Mouse (Mus musculus) lung, embryonic 14.5 days (tissue): ENCODE data around the gene Ly6g5c. TPM values are rescaled to one million over a fixed set of nuclear protein-coding genes. Genes with fewer than 3 reads are reported as not detected.

Source experiments
- ATAC-seq: fragments of 200-750 bp; cut with Nextera tagmentation; 2 replicates; pipeline ENCODE4 v1.8.0; 2017; ENCODE audit warnings: mild to moderate bottlenecking, moderate TSS enrichment, moderate library complexity; ENCODE audit not compliant: insufficient read depth
- DNase-seq: peaks from one replicate; pipeline ENCODE4 v3.0.0-alpha.2; 2015
- H3K27ac ChIP-seq: fragments of 300-500 bp; sonication (generic); 2 replicates; pipeline ENCODE4 v1.5.1; 2014; ENCODE audit warnings: low read depth, mild to moderate bottlenecking, moderate library complexity
- H3K27me3 ChIP-seq: fragments of 300-500 bp; sonication (generic); 2 replicates; pipeline ENCODE4 v1.6.1; 2014; ENCODE audit warnings: low read length, control low read depth; ENCODE audit not compliant: insufficient read depth
- H3K36me3 ChIP-seq: fragments of 300-500 bp; sonication (generic); 2 replicates; pipeline ENCODE4 v1.6.1; 2014; ENCODE audit warnings: control low read depth; ENCODE audit not compliant: insufficient read depth
- H3K4me1 ChIP-seq: fragments of 300-500 bp; sonication (generic); 2 replicates; pipeline ENCODE4 v1.6.1; 2014; ENCODE audit warnings: antibody characterized with exemption, control low read depth; ENCODE audit not compliant: insufficient read depth
- H3K4me2 ChIP-seq: fragments of 300-500 bp; sonication (generic); 2 replicates; pipeline ENCODE4 v1.6.1; 2014; ENCODE audit warnings: mild to moderate bottlenecking
- H3K4me3 ChIP-seq: fragments of 300-500 bp; sonication (generic); 2 replicates; pipeline ENCODE4 v1.5.1; 2014; ENCODE audit warnings: low read depth, low read length
- H3K9ac ChIP-seq: fragments of 300-500 bp; sonication (generic); 2 replicates; pipeline ENCODE4 v1.6.1; 2014
- H3K9me3 ChIP-seq: fragments of 300-500 bp; sonication (generic); 2 replicates; pipeline ENCODE4 v1.6.1; 2016; ENCODE audit warnings: low read depth, low read length, control low read depth
- CTCF ChIP-seq: IDR thresholded peaks from 2 replicates; pipeline ENCODE4 v1.5.1; 2016; ENCODE audit warnings: antibody characterized with exemption, low read depth
- WGBS: fragments of 180-500 bp; shearing (Covaris S2); extraction: QIAGEN DNeasy Blood & Tissue Kit; methylation state at CpG from one replicate; pipeline ENCODE4 v1.1.7; 2014; 5-methylcytosine and 5-hydroxymethylcytosine counted together
- polyA plus RNA-seq: library from polyadenylated mRNA; unstranded; fragments of >200 nt; fragmentation: Nextera tagmentation; extraction: Ambion mirVana; gene quantifications from 2 replicates; pipeline ENCODE4 v1.2.1, GENCODE M21; 2014

Gene Ly6g5c
- polyA plus RNA-seq, 1 experiment from 2014 or later, result not detected

DNA sequence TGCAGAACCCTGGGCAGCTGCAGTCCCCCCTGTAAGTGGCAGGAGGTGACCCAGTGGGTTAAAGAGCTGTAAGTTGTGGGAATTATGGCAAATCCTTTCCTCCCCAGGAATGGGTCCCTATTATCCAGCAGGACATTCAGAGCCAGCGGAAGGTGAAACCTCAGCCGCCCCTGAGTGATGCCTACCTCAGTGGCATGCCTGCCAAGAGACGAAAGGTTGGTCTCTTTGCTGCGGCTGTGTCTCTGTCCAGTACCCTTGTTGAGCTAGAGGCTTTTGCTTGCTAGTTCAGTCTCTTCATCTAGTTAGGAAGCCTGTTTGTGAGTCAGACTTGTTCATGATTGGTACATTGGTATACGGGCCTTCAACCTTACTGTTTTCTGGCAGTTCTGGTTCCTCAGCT, 38.1 kb downstream of the Ly6g5c start:
- no peak overlapping the region for H3K27ac ChIP-seq
- no peak for TF ChIP-seq CTCF
- no peak overlapping the region for H3K4me3 ChIP-seq
- DNase-seq (no peak), ATAC-seq (no peak)
- no peak overlapping the region for H3K9ac ChIP-seq
- no peak overlapping the region for H3K4me2 ChIP-seq
- 85% methylated on average over 5 of the region's 5 CpGs for WGBS
- H3K36me3 ChIP-seq, result peaks cover 100% of the 10 kb centered on the region
- no peaks in the 10 kb centered on the region for H3K9me3 ChIP-seq
- no peaks in the 10 kb centered on the region for H3K4me1 ChIP-seq
- no peaks in the 10 kb centered on the region for H3K27me3 ChIP-seq

DNA sequence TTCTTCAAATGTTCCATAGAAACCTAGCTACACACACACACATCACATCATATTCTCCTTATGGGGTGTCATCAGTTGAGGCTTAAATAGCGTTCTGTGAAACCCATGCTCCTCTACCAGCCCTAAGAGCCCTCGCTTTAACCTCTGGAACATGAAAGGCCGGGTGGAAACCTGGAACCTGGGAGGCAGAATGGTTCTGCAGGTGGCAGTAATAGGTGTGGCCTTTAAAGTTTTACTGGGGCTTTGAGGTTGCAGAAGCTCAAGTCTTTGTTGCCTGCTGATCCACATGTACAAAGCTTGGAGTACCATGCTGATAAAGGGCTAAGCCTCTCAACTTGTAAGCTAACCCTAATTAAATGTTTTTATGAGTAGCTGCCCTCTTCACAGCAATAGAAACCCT, 39.3 kb downstream of the Ly6g5c start:
- Histone ChIP-seq H3K9ac (no peak overlapping the region), H3K4me1 (no peaks in the 10 kb centered on the region), H3K27me3 (no peaks in the 10 kb centered on the region), H3K4me3 (no peak overlapping the region), H3K4me2 (no peak overlapping the region), H3K36me3 (peaks cover 100% of the 10 kb centered on the region), H3K9me3 (no peaks in the 10 kb centered on the region), H3K27ac (no peak overlapping the region)
- peak; percentile 16 for DNase-seq
- WGBS, result 50% methylated on average over 3 of the region's 3 CpGs
- TF ChIP-seq CTCF, result no peak
- no peak for ATAC-seq

DNA sequence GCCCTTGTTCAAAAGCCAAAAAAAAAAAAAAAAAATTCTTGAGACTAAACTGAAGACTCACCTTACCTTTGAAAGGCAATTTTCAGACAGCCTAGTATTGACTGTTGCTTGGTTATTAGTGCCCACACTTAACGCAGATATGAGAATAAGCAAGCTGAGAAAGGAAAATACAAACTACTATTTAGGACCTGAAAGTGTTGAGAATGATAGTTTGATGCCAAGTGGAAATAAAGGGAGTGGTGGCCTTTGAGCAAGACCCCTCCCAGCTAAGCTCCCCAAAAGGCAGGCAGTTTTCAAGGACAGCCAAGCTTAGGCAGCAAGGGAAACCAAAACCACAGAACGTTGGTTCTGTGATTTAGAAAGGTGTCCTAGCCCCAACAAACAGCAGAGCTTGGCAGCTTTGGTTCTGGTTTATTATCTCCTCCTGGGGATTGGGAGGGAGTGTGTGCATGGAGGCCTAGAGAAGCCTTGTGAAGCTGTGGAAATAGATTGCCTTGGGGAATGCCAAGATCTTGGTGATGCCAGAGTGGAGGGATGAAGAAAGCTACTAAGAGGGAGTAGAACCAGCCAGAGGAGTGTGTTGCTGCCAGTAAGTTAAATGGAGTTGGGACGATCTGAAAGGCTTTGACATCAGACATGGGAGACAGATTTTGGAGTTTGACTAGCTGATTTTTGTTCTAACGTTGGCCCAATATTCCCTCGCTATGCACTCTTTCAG, 40.0 kb downstream of the Ly6g5c start:
- Histone ChIP-seq H3K27ac (peak overlapping the region; percentile 38; the same call in 1 of the 2 replicates), H3K27me3 (no peaks in the 10 kb centered on the region), H3K4me1 (no peaks in the 10 kb centered on the region), H3K4me3 (no peak overlapping the region), H3K9me3 (no peaks in the 10 kb centered on the region), H3K36me3 (peaks cover 100% of the 10 kb centered on the region), H3K4me2 (no peak overlapping the region), H3K9ac (no peak overlapping the region)
- peak; percentile 35 for DNase-seq
- no peak for ATAC-seq
- WGBS, result 66% methylated on average over 5 of the region's 5 CpGs
- TF ChIP-seq CTCF, result no peak

DNA sequence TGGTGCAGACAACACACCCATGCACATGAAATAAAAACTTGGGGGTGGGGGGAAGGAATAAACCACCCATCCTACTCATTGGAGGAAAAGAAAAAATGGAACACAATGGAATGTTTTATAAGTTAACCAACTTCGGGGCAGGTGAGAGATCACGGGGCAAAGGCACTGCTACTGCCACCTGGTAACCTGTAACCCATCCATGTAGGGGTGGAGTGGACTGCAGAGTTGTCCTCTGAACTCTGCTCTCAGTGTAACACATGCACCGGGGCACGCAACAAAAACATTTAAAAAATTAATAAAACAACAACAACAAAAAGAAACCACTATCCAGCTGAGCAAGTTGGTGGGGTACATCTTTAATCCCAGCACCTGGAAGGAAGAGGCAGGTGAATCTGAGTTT, 44.0 kb downstream of the Ly6g5c start:
- DNase-seq, result no peak
- H3K36me3 ChIP-seq, result peaks cover 100% of the 10 kb centered on the region
- no peaks in the 10 kb centered on the region for H3K27me3 ChIP-seq
- no peak overlapping the region for H3K9ac ChIP-seq
- 93% methylated on average over 4 of the region's 4 CpGs for WGBS
- no peak overlapping the region for H3K27ac ChIP-seq
- H3K4me1 ChIP-seq, result no peaks in the 10 kb centered on the region
- H3K4me2 ChIP-seq, result no peak overlapping the region
- TF ChIP-seq CTCF, result no peak
- H3K4me3 ChIP-seq, result no peak overlapping the region
- no peak for ATAC-seq
- no peaks in the 10 kb centered on the region for H3K9me3 ChIP-seq

DNA sequence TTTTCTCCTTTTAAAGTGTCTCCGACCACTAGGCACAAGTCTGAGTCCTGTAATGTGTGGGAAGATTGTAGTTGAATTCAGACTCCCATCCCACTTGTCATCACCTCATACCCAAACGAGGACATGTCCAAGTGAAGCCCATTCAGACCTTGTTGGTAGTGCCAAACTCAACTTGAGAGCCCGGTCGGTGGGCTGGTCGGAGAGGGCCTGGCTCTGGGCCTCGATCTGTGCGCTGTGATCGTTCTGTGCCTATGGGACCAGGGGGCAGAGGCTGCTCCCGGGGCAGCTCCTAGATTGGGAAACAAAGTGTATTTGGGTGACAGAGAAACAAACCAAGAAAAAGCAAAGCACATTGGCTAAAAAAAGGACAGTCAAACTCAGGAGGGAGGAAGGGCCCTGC, 45.0 kb downstream of the Ly6g5c start:
- 84% methylated on average over 9 of the region's 9 CpGs for WGBS
- no peak for TF ChIP-seq CTCF
- Histone ChIP-seq H3K4me1 (no peaks in the 10 kb centered on the region), H3K9me3 (no peaks in the 10 kb centered on the region), H3K27me3 (no peaks in the 10 kb centered on the region), H3K36me3 (peaks cover 100% of the 10 kb centered on the region), H3K9ac (no peak overlapping the region), H3K4me2 (no peak overlapping the region), H3K4me3 (no peak overlapping the region), H3K27ac (no peak overlapping the region)
- ATAC-seq (no peak), DNase-seq (no peak)

DNA sequence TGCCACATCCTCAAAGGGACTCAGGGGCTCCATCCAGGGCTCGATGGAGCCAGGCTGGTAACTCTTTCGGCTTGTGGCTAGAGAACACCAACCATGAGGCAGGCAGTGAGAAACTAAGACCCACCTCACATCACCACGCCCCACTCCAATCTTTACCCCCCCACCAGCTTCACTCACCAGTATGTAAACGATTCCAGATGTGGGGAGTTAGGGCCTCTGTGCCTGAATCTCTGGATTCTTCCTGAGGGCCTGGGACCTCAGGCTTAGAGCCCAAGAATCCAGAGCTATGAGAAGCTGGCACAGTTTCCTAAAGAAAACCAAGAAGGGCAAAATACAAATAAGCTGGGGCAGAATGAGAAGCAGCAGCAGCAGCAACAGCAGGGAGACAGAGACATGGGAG, 45.9 kb downstream of the Ly6g5c start:
- Histone ChIP-seq H3K36me3 (peaks cover 100% of the 10 kb centered on the region), H3K4me2 (no peak overlapping the region), H3K4me1 (no peaks in the 10 kb centered on the region), H3K27ac (no peak overlapping the region), H3K4me3 (no peak overlapping the region), H3K27me3 (no peaks in the 10 kb centered on the region), H3K9me3 (no peaks in the 10 kb centered on the region), H3K9ac (no peak overlapping the region)
- 76% methylated on average over 4 of the region's 4 CpGs for WGBS
- DNase-seq, result no peak
- TF ChIP-seq CTCF, result no peak
- ATAC-seq, result no peak

DNA sequence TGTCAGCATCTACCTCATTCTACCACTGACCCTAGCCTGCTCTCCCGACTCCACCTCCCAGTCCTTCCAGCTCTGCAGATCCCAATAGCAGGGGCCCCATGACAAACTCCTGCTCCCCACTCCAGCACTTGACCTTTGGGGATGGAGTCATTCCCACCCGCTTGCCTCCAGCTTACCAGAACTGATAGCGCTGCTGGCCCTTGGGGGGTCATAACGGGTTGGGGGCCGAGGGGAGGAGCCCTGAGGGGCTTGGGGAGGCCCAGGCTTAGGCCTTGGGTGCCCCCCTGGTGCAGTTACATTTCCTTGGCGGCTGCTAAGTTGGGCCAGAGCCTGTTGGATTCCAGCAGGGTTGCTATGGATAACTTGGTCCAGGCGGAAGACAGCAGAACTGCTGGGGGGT, 46.5 kb downstream of the Ly6g5c start:
- TF ChIP-seq CTCF, result no peak
- H3K36me3 ChIP-seq, result peaks cover 100% of the 10 kb centered on the region
- no peak for ATAC-seq
- H3K9me3 ChIP-seq, result no peaks in the 10 kb centered on the region
- 83% methylated on average over 7 of the region's 7 CpGs for WGBS
- no peaks in the 10 kb centered on the region for H3K27me3 ChIP-seq
- H3K4me2 ChIP-seq, result no peak overlapping the region
- no peak overlapping the region for H3K9ac ChIP-seq
- H3K4me1 ChIP-seq, result no peaks in the 10 kb centered on the region
- H3K4me3 ChIP-seq, result no peak overlapping the region
- no peak overlapping the region for H3K27ac ChIP-seq
- no peak for DNase-seq

DNA sequence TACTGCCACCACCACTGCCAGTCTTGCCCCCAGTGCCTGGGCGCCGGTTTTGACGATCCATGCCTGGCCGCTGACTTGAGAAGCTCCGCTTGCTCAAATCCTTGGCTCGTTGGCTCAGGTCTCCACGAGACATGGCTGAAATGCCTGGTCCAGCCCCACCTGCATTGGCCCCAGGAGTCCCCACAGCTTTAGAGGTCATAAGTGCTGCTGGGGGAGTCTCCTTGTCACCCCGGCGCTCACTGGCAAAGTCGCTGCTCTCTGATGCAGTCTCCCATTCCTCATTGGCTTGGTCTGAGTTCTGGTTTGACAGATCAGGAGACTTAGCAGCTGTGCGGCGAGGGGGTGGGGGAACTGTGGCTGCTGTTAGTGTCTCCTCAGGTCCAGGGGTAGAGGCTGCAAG, 47.4 kb downstream of the Ly6g5c start:
- WGBS, result 87% methylated on average over 12 of the region's 12 CpGs
- DNase-seq (no peak), ATAC-seq (no peak)
- H3K4me2 ChIP-seq, result no peak overlapping the region
- no peak overlapping the region for H3K27ac ChIP-seq
- no peaks in the 10 kb centered on the region for H3K27me3 ChIP-seq
- H3K4me1 ChIP-seq, result no peaks in the 10 kb centered on the region
- H3K9me3 ChIP-seq, result no peaks in the 10 kb centered on the region
- no peak for TF ChIP-seq CTCF
- H3K36me3 ChIP-seq, result peaks cover 100% of the 10 kb centered on the region
- no peak overlapping the region for H3K4me3 ChIP-seq
- no peak overlapping the region for H3K9ac ChIP-seq
